Mouse (Mus musculus) lung, adult 10 weeks (tissue): ENCODE data around the gene Reg3b. TPM values are rescaled to one million over a fixed set of nuclear protein-coding genes. Genes with fewer than 3 reads are reported as not detected.

Experiments used
- polyA plus RNA-seq: library from polyadenylated mRNA; stranded (reverse); fragments of 350-450 nt; fragmentation: Illumina TruSeq; extraction: RNeasy Lipid Tissue Mini Kit (QIAGEN cat#74804); gene quantifications from one replicate; pipeline ENCODE4 v1.2.3, GENCODE M21; 2014; ENCODE audit warnings: low read depth, low replicate concordance; ENCODE audit not compliant: insufficient read depth

The Reg3b gene
- not detected for polyA plus RNA-seq

GRCm38 (mm10) chr6:78370357-78370756 lies at the start of gene Reg3b:
Gene Reg3b (plus strand): TSS chr6:78370657.

DNA sequence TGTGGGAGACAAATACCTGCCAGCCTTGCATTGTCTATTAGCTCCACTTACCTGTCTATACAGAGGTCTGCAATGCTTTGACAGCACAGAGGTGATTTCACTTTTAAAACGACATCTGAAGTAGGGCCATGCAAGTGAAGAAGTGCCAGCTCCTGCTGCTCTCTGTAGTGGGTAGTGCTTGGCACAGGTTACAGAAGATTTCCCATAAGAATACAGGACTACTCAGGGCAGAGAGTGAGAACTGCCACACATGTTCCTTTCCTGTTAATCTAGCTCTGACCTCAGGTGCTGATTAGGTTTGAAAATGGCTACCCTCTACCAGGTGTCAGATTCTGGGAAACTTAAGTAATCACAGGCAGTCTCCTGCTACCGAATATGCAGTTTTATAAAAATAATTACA lies 8.3 kb downstream of the Reg3b start, which contains the start of gene Reg3d:
Reg3d (minus strand) TSS at position 101 of the 400 bp plus-strand sequence.

DNA sequence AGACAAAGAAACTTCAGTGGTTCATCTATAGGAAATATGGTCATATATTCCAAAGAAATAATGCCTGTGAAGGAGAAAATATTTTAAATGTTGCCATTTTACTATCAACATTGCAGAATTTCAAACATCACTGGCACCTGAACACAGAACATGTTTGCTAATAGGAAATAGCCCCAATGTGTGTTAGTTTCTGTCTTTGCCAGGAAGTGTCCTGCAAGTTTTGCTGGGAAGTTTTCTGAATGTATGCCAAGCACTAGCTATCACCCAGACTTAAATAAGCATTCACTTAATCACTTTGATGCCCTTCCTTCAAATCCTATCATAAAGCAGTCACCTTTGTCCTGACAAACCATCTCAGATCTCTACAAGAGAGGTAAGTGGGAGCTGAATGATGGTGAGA lies 10.0 kb downstream of the Reg3b start, which contains the start of gene Reg3a:
Reg3a (plus strand) TSS at position 301 of the 400 bp plus-strand sequence.

DNA sequence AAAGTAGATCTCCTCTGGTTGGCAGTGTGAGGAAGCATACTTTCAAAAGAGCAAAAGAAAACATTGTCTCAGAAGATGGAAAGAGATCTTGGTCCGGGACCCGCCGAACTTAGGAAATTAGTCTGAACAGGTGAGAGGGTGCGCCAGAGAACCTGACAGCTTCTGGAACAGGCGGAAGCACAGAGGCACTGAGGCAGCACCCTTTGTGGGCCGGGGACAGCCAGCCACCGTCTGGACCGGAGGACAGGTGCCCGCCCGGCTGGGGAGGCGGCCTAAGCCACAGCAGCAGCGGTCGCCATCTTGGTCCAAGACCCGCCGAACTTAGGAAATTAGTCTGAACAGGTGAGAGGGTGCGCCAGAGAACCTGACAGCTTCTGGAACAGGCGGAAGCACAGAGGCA lies 24.9 kb downstream of the Reg3b start, which contains the start of gene Reg2:
Reg2 (plus strand) TSS at position 301 of the 400 bp plus-strand sequence.

GRCm38 (mm10) chr6:78422411-78422810 lies 52.0 kb downstream of the Reg3b start, which contains the start of gene Reg1:
Gene Reg1 (plus strand): TSS chr6:78422711.

Other genes starting within 250 kb of the Reg3b start
- gene Reg3d, start 8.2 kb downstream of the Reg3b start, polyA plus RNA-seq, result not detected
- not detected for gene Reg3a, start 10.1 kb downstream of the Reg3b start, polyA plus RNA-seq
- gene Reg2, start 25.0 kb downstream of the Reg3b start, polyA plus RNA-seq, result not detected
- gene Reg1, start 52.1 kb downstream of the Reg3b start, polyA plus RNA-seq, result not detected
- gene Reg3g, start 98.2 kb downstream of the Reg3b start, polyA plus RNA-seq, result 96.9 TPM